Mouse (Mus musculus) heart, embryonic 15.5 days (tissue): Measurements from ENCODE around the gene Exoc3. TPM values are rescaled to one million over a fixed set of nuclear protein-coding genes. Genes with fewer than 3 reads are reported as not detected.

Experiments used
- ATAC-seq: fragments of 200-750 bp; cut with Nextera tagmentation; replicated peaks from 2 replicates; pipeline ENCODE4 v1.8.0; 2017; ENCODE audit warnings: low read depth, moderate TSS enrichment; ENCODE audit not compliant: insufficient number of reproducible peaks, insufficient read depth, low FRiP score
- H3K27ac ChIP-seq: fragments of 300-500 bp; sonication (generic); 2 replicates; pipeline ENCODE4 v1.5.1; 2015; ENCODE audit warnings: mild to moderate bottlenecking, inconsistent platforms
- H3K27me3 ChIP-seq: fragments of 300-500 bp; sonication (generic); 2 replicates; pipeline ENCODE4 v1.6.1; 2015; ENCODE audit warnings: inconsistent platforms
- H3K36me3 ChIP-seq: fragments of 300-500 bp; sonication (generic); 2 replicates; pipeline ENCODE4 v1.6.1; 2015; ENCODE audit warnings: mild to moderate bottlenecking, inconsistent platforms
- H3K4me1 ChIP-seq: fragments of 300-500 bp; sonication (generic); replicated peaks from 2 replicates; pipeline ENCODE4 v1.6.1; 2015; ENCODE audit warnings: inconsistent platforms
- H3K4me2 ChIP-seq: fragments of 300-500 bp; sonication (generic); 2 replicates; pipeline ENCODE4 v1.6.1; 2015; ENCODE audit warnings: inconsistent platforms, mild to moderate bottlenecking, moderate library complexity
- H3K4me3 ChIP-seq: fragments of 300-500 bp; sonication (generic); 2 replicates; pipeline ENCODE4 v1.5.1; 2015; ENCODE audit warnings: mild to moderate bottlenecking, inconsistent platforms
- H3K9ac ChIP-seq: fragments of 300-500 bp; sonication (generic); 2 replicates; pipeline ENCODE4 v1.6.1; 2015; ENCODE audit warnings: mild to moderate bottlenecking, inconsistent platforms
- H3K9me3 ChIP-seq: fragments of 300-500 bp; sonication (generic); replicated peaks from 2 replicates; pipeline ENCODE4 v1.6.1; 2016; ENCODE audit warnings: inconsistent platforms
- WGBS: fragments of 180-500 bp; shearing (Covaris S2); methylation state at CpG from one replicate; pipeline ENCODE4 v1.1.7; 2015; ENCODE audit warnings: mixed read lengths; 5-methylcytosine and 5-hydroxymethylcytosine counted together
- polyA plus RNA-seq: library from polyadenylated mRNA; unstranded; fragments of >200 nt; fragmentation: Nextera tagmentation; extraction: Ambion mirVana; gene quantifications from 2 replicates; pipeline ENCODE4 v1.2.1, GENCODE M21; 2015

The Exoc3 gene
- polyA plus RNA-seq, 1 experiment from 2014 or later, result 61.2 TPM

GRCm38 (mm10) chr13:74138906-74139647 is 69.5 kb downstream of the Exoc3 start:
- 72% methylated on average over 7 of the region's 7 CpGs for WGBS
- H3K9me3 ChIP-seq, result no peaks in the 10 kb centered on the region
- ATAC-seq, result no peak
- H3K4me1 ChIP-seq, result 0 out of 2 replicates have a peak, but pooled peaks cover 1% of the 10 kb centered on the region
- H3K4me2 ChIP-seq, result no peak overlapping the region
- H3K4me3 ChIP-seq, result no peak overlapping the region
- H3K27me3 ChIP-seq, result no peaks in the 10 kb centered on the region
- H3K36me3 ChIP-seq, result no peaks in the 10 kb centered on the region
- H3K9ac ChIP-seq, result no peak overlapping the region
- H3K27ac ChIP-seq, result no peak overlapping the region

- WGBS, result 89% methylated on average over 6 of the region's 6 CpGs
- Histone ChIP-seq H3K36me3 (no peaks in the 10 kb centered on the region), H3K4me1 (no peaks in the 10 kb centered on the region), H3K4me2 (no peak overlapping the region), H3K4me3 (no peak overlapping the region), H3K9ac (no peak overlapping the region), H3K9me3 (no peaks in the 10 kb centered on the region), H3K27me3 (no peaks in the 10 kb centered on the region; the same call in 1 of the 2 replicates), H3K27ac (no peak overlapping the region)
- no peak for ATAC-seq
Measured at GRCm38 (mm10) chr13:74129909-74130308, 78.6 kb downstream of the Exoc3 start.

GRCm38 (mm10) chr13:74127571-74127970 is 81.0 kb downstream of the Exoc3 start:
- Histone ChIP-seq H3K9me3 (no peaks in the 10 kb centered on the region), H3K4me2 (no peak overlapping the region), H3K4me1 (no peaks in the 10 kb centered on the region), H3K9ac (no peak overlapping the region), H3K27me3 (peaks cover 11% of the 10 kb centered on the region), H3K36me3 (no peaks in the 10 kb centered on the region), H3K27ac (no peak overlapping the region), H3K4me3 (no peak overlapping the region)
- 77% methylated on average over 7 of the region's 7 CpGs for WGBS
- no peak for ATAC-seq

GRCm38 (mm10) chr13:74122632-74123031 is 85.9 kb downstream of the Exoc3 start:
- Histone ChIP-seq H3K27me3 (peaks cover 49% of the 10 kb centered on the region), H3K9me3 (no peaks in the 10 kb centered on the region), H3K4me3 (no peak overlapping the region), H3K27ac (no peak overlapping the region), H3K4me1 (peaks cover 10% of the 10 kb centered on the region), H3K9ac (no peak overlapping the region), H3K36me3 (no peaks in the 10 kb centered on the region), H3K4me2 (no peak overlapping the region)
- WGBS, result 75% methylated on average over 3 of the region's 3 CpGs
- ATAC-seq, result no peak

GRCm38 (mm10) chr13:74121795-74122330 is 86.7 kb downstream of the Exoc3 start:
- Histone ChIP-seq H3K9me3 (no peaks in the 10 kb centered on the region), H3K4me3 (peak overlapping the region; percentile 44), H3K27me3 (peaks cover 49% of the 10 kb centered on the region), H3K4me1 (peaks cover 10% of the 10 kb centered on the region), H3K27ac (no peak overlapping the region), H3K4me2 (peak overlapping the region; percentile 82; the same call in 1 of the 2 replicates), H3K36me3 (no peaks in the 10 kb centered on the region), H3K9ac (no peak overlapping the region)
- ATAC-seq, result no peak
- 42% methylated on average over 14 of the region's 14 CpGs for WGBS

- H3K9me3 ChIP-seq, result no peaks in the 10 kb centered on the region
- H3K36me3 ChIP-seq, result no peaks in the 10 kb centered on the region
- peaks cover 49% of the 10 kb centered on the region for H3K27me3 ChIP-seq
- WGBS, result under 1% methylated on average over 35 of the region's 35 CpGs
- H3K4me1 ChIP-seq, result peaks cover 10% of the 10 kb centered on the region
- no peak for ATAC-seq
- H3K4me2 ChIP-seq, result peak within 1 kb of the TSS; percentile 82
- no peak within 1 kb of the TSS for H3K27ac ChIP-seq
- peak within 1 kb of the TSS; percentile 34 for H3K9ac ChIP-seq
- peak within 1 kb of the TSS; percentile 44 for H3K4me3 ChIP-seq
Measured at GRCm38 (mm10) chr13:74121141-74121602, 87.4 kb downstream of the Exoc3 start, which contains the start of gene Slc9a3. Gene Slc9a3, plus strand, starts transcription at chr13:74121457.

Other genes with a start within 250 kb of the Exoc3 start
- not detected in 2 replicates for gene Zdhhc11, start 244.9 kb downstream of the Exoc3 start, polyA plus RNA-seq
- gene Tppp, start 199.3 kb downstream of the Exoc3 start, polyA plus RNA-seq, result 4.1 and 5.6 TPM in 2 replicates
- gene Cep72, start 146.4 kb downstream of the Exoc3 start, polyA plus RNA-seq, result 8.8 and 9.3 TPM in 2 replicates
- 0.09 TPM in 1 of 2 replicates, not detected in the other for gene Slc9a3, start 87.3 kb downstream of the Exoc3 start, polyA plus RNA-seq
- 1.0 and 1.3 TPM in 2 replicates for gene Ahrr, start 83.6 kb upstream of the Exoc3 start, polyA plus RNA-seq
- gene Pdcd6, start 108.8 kb upstream of the Exoc3 start, polyA plus RNA-seq, result 83.0 and 93.8 TPM in 2 replicates
- 551 and 562 TPM in 2 replicates for gene Sdha, start 141.5 kb upstream of the Exoc3 start, polyA plus RNA-seq
- 43.9 and 51.2 TPM in 2 replicates for gene Ccdc127, start 141.6 kb upstream of the Exoc3 start, polyA plus RNA-seq
- 8.4 and 10.2 TPM in 2 replicates for gene Lrrc14b, start 155.3 kb upstream of the Exoc3 start, polyA plus RNA-seq
- gene Zfp72, start 182.1 kb upstream of the Exoc3 start, polyA plus RNA-seq, result 3.8 and 4.8 TPM in 2 replicates
- 57.7 and 65.8 TPM in 2 replicates for gene Ftl1-ps1, start 191.0 kb upstream of the Exoc3 start, polyA plus RNA-seq